Mouse (Mus musculus) neural tube, embryonic 11.5 days (tissue): ENCODE measurements at regions not wholly inside any gene's neighbourhood (a gene's known extent, or its start where the extent isn't known, plus 50 kb on each side); places are given as distances from the start of the nearest gene placed in this dataset.

ENCODE experiments used
- ATAC-seq: fragments of 200-750 bp; cut with Nextera tagmentation; 2 replicates; pipeline ENCODE4 v1.8.0; 2017; ENCODE audit warnings: moderate number of reproducible peaks, mild to moderate bottlenecking, moderate TSS enrichment, moderate library complexity; ENCODE audit not compliant: insufficient read depth, low FRiP score, low TSS enrichment
- DNase-seq: peaks from one replicate; pipeline ENCODE4 v3.0.0-alpha.2; 2015; ENCODE audit warnings: low spot score
- H3K27ac ChIP-seq: fragments of 300-500 bp; sonication (generic); 2 replicates; pipeline ENCODE4 v1.5.1; 2014; ENCODE audit warnings: low read depth, mild to moderate bottlenecking, low read length
- H3K27me3 ChIP-seq: fragments of 300-500 bp; sonication (generic); 2 replicates; pipeline ENCODE4 v1.6.1; 2014; ENCODE audit warnings: mild to moderate bottlenecking, low read length, mixed read lengths; ENCODE audit not compliant: control insufficient read depth, insufficient read depth
- H3K36me3 ChIP-seq: fragments of 300-500 bp; sonication (generic); 2 replicates; pipeline ENCODE4 v1.6.1; 2014; ENCODE audit warnings: mild to moderate bottlenecking, low read length, moderate library complexity, mixed read lengths; ENCODE audit not compliant: control insufficient read depth, insufficient read depth
- H3K4me1 ChIP-seq: fragments of 300-500 bp; sonication (generic); 2 replicates; pipeline ENCODE4 v1.6.1; 2014; ENCODE audit warnings: low read length, mixed read lengths; ENCODE audit not compliant: control insufficient read depth, insufficient read depth
- H3K4me2 ChIP-seq: fragments of 300-500 bp; sonication (generic); 2 replicates; pipeline ENCODE4 v1.6.1; 2014; ENCODE audit warnings: low read depth, mild to moderate bottlenecking, moderate library complexity
- H3K4me3 ChIP-seq: fragments of 300-500 bp; sonication (generic); 2 replicates; pipeline ENCODE4 v1.5.1; 2014; ENCODE audit warnings: low read depth, low read length
- H3K9ac ChIP-seq: fragments of 300-500 bp; sonication (generic); 2 replicates; pipeline ENCODE4 v1.6.1; 2014; ENCODE audit warnings: mild to moderate bottlenecking, low read length
- H3K9me3 ChIP-seq: fragments of 300-500 bp; sonication (generic); 2 replicates; pipeline ENCODE4 v1.6.1; 2016; ENCODE audit warnings: low read length; ENCODE audit not compliant: control insufficient read depth
- WGBS: fragments of 180-500 bp; shearing (Covaris S2); extraction: QIAGEN DNeasy Blood & Tissue Kit; methylation state at CpG from one replicate; pipeline ENCODE4 v1.1.7; 2014; 5-methylcytosine and 5-hydroxymethylcytosine counted together

DNA sequence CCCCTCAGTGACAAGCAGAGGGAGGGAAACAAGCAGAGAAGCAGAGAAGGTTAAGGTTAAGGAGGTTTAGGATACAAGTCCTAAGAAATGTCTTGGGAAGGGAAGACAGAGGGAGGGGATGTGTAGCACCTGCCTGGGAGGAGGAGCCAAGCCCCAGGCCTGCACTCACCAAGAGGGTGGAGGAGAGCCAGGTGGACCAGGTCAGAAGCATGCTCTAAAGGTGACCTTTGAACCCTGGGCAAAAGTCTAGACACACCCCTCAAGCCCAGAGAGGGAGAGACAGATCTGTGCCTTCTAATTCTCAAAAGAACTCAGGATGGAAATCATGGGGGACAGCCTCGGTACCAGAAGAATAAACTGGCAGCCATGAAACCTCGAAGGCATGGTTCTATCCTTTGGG is 54.4 kb upstream of the Calm2 start:
- DNase-seq (no peak), ATAC-seq (no peak)
- Histone ChIP-seq H3K9ac (no peak overlapping the region), H3K27ac (no peak overlapping the region), H3K4me1 (0 out of 2 replicates have a peak, but pooled peaks cover 5% of the 10 kb centered on the region), H3K9me3 (no peaks in the 10 kb centered on the region), H3K36me3 (no peaks in the 10 kb centered on the region), H3K4me2 (no peak overlapping the region), H3K4me3 (no peak overlapping the region), H3K27me3 (no peaks in the 10 kb centered on the region)
- WGBS, result 61% methylated on average over 2 of the region's 2 CpGs

GRCm38 (mm10) chr17:87501687-87502387 is 55.1 kb upstream of the Calm2 start:
- DNase-seq (no peak), ATAC-seq (no peak)
- no peaks in the 10 kb centered on the region for H3K27me3 ChIP-seq
- no peaks in the 10 kb centered on the region for H3K9me3 ChIP-seq
- H3K4me1 ChIP-seq, result 0 out of 2 replicates have a peak, but pooled peaks cover 5% of the 10 kb centered on the region
- H3K27ac ChIP-seq, result no peak overlapping the region
- WGBS, result 41% methylated on average over 10 of the region's 10 CpGs
- no peak overlapping the region for H3K4me2 ChIP-seq
- H3K9ac ChIP-seq, result no peak overlapping the region
- H3K36me3 ChIP-seq, result no peaks in the 10 kb centered on the region
- no peak overlapping the region for H3K4me3 ChIP-seq

DNA sequence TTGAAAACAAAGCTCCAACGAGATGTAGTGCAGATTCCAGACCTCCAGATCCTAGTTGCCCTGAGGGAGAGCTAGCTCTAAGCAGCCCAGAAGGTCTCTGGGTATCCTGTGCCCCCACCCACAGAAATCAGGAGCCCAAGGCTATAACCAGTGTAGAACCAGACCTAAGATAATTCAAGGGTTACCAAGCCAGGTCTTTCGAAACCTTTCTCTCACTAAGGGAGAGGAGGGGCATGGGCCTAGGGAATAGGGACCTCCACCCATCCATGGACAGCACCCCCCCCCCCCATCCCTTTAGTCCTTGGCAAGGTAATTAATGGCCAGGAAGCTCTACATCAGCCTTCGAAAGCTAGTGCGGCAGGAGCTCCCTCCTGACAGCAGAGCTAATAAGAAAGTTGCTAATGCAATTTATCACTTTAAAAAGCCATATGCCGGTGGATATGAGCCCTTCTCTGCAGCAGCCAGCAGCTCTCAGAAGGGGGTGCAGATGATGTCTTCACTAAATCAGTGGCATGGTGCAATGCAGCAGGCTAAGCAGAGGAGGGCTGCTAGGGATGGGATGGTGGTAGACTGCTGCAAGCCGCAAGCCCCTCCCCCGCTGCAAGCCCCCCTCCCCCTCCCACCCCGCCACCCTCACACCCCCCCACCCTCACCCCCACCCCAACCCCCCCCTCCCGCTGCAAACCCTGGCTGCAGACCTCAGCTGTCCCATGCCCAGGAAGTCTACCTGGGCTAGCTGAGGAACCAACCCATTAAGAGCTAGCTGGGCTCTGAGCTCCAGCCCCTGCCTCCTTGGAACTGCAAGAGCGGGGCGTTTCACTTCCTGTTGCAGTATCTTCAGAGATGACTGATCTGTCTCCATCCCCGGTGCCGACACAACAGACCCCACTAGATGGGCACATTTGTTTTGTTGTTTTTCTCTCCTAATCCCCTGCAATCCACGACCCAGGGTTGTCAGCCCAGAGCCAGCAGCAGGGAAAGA is 55.9 kb upstream of the Calm2 start:
- H3K36me3 ChIP-seq, result no peaks in the 10 kb centered on the region
- H3K27me3 ChIP-seq, result no peaks in the 10 kb centered on the region
- H3K27ac ChIP-seq, result no peak overlapping the region
- 0 out of 2 replicates have a peak, but pooled peaks cover 5% of the 10 kb centered on the region for H3K4me1 ChIP-seq
- DNase-seq (peak; percentile 19), ATAC-seq (peak; percentile 63; the same call in 1 of the 2 replicates)
- H3K4me2 ChIP-seq, result no peak overlapping the region
- H3K4me3 ChIP-seq, result no peak overlapping the region
- H3K9ac ChIP-seq, result no peak overlapping the region
- H3K9me3 ChIP-seq, result no peaks in the 10 kb centered on the region
- whole genome bisulfite sequencing, result 28% methylated on average over 12 of the region's 14 CpGs

DNA sequence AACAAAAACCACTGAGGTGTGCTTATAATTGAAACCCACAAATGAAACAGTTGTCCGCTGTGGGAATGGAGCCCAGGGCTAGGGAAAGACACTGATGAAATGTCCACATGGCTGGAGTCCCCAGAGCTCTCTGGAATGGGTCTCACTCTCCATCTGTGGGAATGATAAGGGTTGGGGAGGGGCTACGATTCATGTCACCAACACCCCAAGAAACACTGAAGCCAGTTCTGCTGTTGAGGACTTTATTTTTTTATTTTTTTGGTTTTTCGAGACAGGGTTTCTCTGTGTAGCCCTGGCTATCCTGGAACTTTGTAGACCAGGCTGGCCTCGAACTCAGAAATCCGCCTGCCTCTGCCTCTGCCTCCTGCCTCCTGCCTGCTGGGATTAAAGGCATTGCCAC is 56.8 kb upstream of the Calm2 start:
- H3K27me3 ChIP-seq, result no peaks in the 10 kb centered on the region
- H3K27ac ChIP-seq, result no peak overlapping the region
- no peaks in the 10 kb centered on the region for H3K36me3 ChIP-seq
- ATAC-seq, result no peak
- H3K9me3 ChIP-seq, result no peaks in the 10 kb centered on the region
- H3K4me2 ChIP-seq, result no peak overlapping the region
- H3K9ac ChIP-seq, result no peak overlapping the region
- DNase-seq, result no peak
- H3K4me1 ChIP-seq, result 0 out of 2 replicates have a peak, but pooled peaks cover 5% of the 10 kb centered on the region
- 76% methylated on average over 5 of the region's 5 CpGs for WGBS
- H3K4me3 ChIP-seq, result no peak overlapping the region

GRCm38 (mm10) chr17:87504960-87505681 is 58.4 kb upstream of the Calm2 start:
- no peak for DNase-seq
- no peak for ATAC-seq
- H3K4me3 ChIP-seq, result no peak overlapping the region
- 72% methylated on average over 5 of the region's 5 CpGs for WGBS
- no peaks in the 10 kb centered on the region for H3K36me3 ChIP-seq
- H3K9me3 ChIP-seq, result no peaks in the 10 kb centered on the region
- no peak overlapping the region for H3K4me2 ChIP-seq
- no peak overlapping the region for H3K9ac ChIP-seq
- no peaks in the 10 kb centered on the region for H3K27me3 ChIP-seq
- H3K4me1 ChIP-seq, result 0 out of 2 replicates have a peak, but pooled peaks cover 5% of the 10 kb centered on the region
- no peak overlapping the region for H3K27ac ChIP-seq

DNA sequence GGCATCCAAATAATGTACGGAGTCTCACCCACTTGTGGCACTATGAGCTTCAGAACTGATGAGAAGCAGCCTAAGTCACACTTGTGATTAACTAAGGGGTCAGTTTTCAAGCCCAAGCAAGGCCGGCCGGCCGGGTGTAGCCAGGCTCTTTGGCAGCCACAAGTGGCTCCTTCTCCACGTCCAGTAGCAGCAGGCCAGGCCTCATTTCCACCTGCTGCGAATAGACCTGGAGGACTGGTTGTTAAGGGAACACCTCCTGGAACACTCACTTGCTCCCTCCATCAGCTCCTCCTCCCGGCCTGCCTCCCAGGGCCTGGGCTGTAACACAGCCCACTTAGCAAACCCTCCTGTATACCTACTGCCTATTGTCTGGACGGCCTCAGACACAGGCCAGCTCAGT is 61.1 kb upstream of the Calm2 start:
- ATAC-seq (no peak), DNase-seq (no peak)
- no peak overlapping the region for H3K9ac ChIP-seq
- no peak overlapping the region for H3K27ac ChIP-seq
- no peak overlapping the region for H3K4me2 ChIP-seq
- no peaks in the 10 kb centered on the region for H3K9me3 ChIP-seq
- no peaks in the 10 kb centered on the region for H3K36me3 ChIP-seq
- H3K27me3 ChIP-seq, result no peaks in the 10 kb centered on the region
- WGBS, result 40% methylated on average over 8 of the region's 8 CpGs
- 0 out of 2 replicates have a peak, but pooled peaks cover 6% of the 10 kb centered on the region for H3K4me1 ChIP-seq
- H3K4me3 ChIP-seq, result no peak overlapping the region

GRCm38 (mm10) chr17:87508582-87509253 is 62.0 kb upstream of the Calm2 start:
- no peak for DNase-seq
- H3K27me3 ChIP-seq, result no peaks in the 10 kb centered on the region
- no peak overlapping the region for H3K9ac ChIP-seq
- H3K4me2 ChIP-seq, result no peak overlapping the region
- no peaks in the 10 kb centered on the region for H3K36me3 ChIP-seq
- no peak overlapping the region for H3K27ac ChIP-seq
- 77% methylated on average over 16 of the region's 16 CpGs for WGBS
- no peaks in the 10 kb centered on the region for H3K9me3 ChIP-seq
- ATAC-seq, result no peak
- H3K4me3 ChIP-seq, result no peak overlapping the region
- 0 out of 2 replicates have a peak, but pooled peaks cover 4% of the 10 kb centered on the region for H3K4me1 ChIP-seq

DNA sequence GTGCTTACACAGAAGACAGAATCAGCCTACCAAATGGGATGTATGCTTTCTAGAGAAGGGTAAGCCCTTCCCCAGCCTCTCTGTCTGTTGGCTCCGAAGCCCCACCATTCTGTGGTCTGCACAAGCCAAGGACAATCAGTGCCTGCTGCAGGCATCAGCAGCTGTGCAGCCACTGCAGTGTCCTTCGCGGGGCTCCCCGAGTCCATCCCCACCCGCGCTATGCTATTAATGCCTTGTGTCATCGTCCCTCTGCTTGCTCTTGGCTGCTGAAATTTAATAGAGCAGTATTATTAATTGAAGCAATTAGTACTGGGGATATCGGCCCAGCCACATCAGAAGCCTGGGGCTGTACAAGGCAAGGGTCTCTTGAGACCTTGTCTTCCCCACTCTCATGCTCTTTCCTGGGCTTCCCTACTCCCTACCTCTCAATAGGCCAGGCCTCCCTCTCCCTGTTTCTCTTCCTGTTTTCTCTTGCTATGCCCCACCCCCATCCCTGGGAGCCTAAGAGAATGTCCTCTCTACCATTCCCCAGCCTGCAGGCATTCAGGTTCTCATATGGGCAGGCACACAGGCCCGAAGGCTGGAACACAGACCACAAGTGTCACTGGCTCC is 65.4 kb upstream of the Calm2 start:
- Histone ChIP-seq H3K4me1 (0 out of 2 replicates have a peak, but pooled peaks cover 4% of the 10 kb centered on the region), H3K9me3 (no peaks in the 10 kb centered on the region), H3K36me3 (no peaks in the 10 kb centered on the region), H3K4me2 (no peak overlapping the region), H3K4me3 (no peak overlapping the region), H3K27ac (no peak overlapping the region; the same call in 1 of the 2 replicates), H3K27me3 (no peaks in the 10 kb centered on the region), H3K9ac (no peak overlapping the region)
- ATAC-seq (no peak), DNase-seq (peak; percentile 41)
- 55% methylated on average over 9 of the region's 9 CpGs for WGBS
